Mouse (Mus musculus): ENCODE results near the gene Gstt3.

The Gstt3 gene

GRCm38 (mm10) chr10:75780769-75781578 lies at the start of gene Gstt3, which contains the start of gene Gm20441:
Gstt3 (minus strand) TSS chr10:75781414.
Gm20441 (minus strand) TSS chr10:75780954.
- DNase-seq, result peak; percentile 24

DNA sequence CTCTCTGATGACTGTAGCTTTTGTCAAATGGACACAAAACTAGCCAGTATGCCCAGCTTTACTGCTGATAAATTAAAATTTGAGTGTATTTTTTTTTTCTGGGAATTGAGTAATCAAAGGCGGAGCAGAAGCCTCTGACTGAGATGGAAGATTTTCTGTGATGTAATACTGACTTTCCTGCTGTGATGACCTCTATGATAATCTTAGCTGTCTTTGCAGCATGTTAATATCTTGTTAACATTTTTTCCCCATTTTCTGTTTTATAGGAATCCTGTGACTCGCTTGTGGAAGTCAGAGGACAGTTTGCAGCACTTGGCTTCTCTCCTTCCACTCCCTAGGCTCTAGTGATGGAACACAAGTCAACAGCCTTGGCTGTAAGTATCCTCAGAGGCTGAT lies 49.1 kb upstream of the Gstt3 start:
- no peak for DNase-seq

- no peak for DNase-seq
Observed at GRCm38 (mm10) chr10:75829529-75830274, 48.5 kb upstream of the Gstt3 start.

DNA sequence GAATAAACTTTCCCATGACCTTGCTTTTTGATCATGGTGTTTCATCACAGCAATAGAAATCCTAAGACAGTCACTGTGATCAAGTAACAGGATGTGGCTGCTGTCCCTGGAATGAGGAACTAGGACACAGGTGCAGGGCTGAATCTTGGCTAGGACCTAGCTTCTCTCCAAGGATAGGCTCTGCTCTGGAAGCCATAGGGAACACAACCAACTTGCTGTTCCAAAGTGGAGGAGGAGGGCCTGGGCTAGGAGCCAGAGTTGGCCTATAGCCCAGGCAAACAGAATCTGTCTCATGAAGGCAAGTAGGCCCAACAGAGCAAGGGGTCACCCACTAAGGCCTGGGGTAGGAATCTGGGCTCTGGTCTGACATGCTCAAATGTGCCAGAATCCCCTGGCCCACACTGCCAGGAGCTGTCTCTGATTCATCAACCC lies 47.3 kb upstream of the Gstt3 start:
- DNase-seq, result no peak

- no peak for DNase-seq
Observed at GRCm38 (mm10) chr10:75827668-75828360, 46.6 kb upstream of the Gstt3 start.

- DNase-seq, result no peak
Observed at GRCm38 (mm10) chr10:75824530-75824929, 43.3 kb upstream of the Gstt3 start.

DNA sequence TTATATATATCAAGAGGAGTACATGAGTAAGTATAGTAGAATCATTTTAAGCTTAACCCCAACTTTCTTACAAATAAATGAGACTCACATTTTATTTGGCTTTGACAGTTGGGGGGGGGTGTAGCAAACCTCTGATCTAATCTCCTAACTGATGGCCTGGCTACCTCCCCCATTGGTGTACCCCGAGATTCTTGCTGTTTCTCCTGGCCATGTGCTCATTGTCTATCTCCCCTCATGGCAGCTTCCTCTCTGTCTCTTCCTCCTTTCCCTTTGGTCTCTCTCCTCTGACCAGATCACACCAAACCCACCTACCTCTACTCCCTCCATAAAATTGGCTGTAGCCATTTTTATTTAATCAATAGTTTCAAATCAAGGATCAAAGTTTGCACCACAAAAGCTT lies 42.6 kb upstream of the Gstt3 start:
- DNase-seq, result no peak

DNA sequence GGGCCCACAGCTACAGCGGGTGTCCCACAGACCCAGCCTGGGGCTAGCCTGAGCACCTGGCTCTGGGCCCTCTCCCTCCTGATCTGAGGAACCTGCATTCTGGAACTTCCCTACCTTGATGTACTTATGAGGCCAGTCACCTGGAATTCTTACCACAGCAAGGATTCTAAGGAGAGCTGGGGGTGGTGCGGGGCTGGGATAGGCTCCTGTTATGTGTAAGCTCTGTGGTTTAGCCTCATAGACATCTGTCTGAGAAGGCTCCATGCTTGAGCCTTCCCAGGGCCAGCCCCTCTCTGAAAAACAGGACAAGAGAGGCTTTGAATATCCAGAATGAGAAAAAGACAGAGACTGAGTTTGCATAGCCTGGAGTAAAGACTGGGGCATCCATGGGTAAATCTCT lies 41.2 kb upstream of the Gstt3 start, which contains the start of gene Gstt4:
Gene Gstt4 (minus strand): TSS at position 101 of the 400 bp plus-strand sequence.
- DNase-seq, result no peak

DNA sequence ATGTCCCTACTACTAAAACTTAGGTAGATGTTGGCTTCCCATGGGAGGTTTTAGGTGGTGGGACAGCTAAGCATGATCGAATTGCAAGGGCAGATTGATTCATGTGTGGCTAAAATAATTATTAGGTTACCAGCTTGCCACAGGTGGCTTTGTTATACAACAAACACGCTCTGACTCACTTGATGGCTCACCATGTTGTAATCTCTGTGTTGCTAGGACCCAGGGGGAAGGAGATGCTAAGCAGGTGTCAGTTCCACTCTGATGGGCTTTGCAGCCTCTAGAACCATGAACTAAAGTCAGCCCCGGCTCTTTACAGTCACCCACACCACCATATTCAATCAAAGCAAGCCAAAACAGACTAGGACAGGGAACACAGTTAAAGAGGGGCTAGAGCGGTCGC lies 38.7 kb upstream of the Gstt3 start:
- DNase-seq, result no peak

GRCm38 (mm10) chr10:75818641-75819040 lies 37.4 kb upstream of the Gstt3 start:
- no peak for DNase-seq

DNA sequence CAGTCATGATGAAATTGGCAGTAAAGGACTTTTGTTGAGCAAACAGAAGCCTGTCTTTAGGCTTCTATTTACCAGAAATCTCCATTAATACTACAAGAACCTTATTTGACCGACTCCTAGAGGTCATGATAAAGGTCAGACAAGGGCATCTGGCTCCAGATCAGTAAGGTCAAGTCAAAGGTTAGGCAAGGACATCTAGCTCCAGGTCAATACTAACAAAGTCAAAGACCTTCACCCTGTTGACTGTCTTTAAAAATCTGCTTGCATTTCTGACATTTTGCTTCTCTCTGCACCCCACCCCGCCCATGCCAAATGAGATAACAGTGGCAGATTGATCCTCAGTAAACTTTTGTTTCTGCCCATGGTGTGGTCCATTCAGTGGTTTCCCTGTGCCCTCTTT lies 23.0 kb upstream of the Gstt3 start:
- no peak for DNase-seq

GRCm38 (mm10) chr10:75798176-75798696 lies 17.0 kb upstream of the Gstt3 start, which contains the start of gene Gstt1:
Gstt1 (minus strand) TSS chr10:75798584.
- DNase-seq, result no peak

DNA sequence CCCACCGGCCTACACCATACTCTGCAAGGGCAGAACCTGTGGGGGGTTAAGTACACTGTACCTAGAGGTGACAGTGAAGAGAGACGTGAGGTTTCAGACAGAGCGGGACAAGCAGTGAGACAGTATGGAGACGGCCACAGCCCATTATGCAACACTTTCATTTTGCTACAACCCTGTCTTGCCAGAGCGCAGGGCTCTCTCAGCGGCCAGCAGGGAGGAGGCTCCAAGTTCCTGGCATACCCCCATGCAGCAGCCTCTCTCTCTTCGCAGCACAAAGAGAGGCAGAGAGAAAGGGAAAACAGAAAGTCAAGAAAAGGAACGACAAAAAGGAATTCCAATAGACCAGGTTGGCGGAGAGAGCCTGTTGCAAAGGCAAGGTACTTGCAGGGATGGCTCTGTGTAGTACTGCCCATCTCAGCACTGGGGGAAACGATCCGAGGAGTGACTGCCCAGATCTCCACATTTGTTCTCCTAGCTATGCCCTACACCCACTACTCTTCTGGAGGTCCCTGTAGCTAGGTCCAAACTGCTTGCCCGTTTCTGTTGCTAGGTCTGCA lies 16.5 kb upstream of the Gstt3 start:
- no peak for DNase-seq

DNA sequence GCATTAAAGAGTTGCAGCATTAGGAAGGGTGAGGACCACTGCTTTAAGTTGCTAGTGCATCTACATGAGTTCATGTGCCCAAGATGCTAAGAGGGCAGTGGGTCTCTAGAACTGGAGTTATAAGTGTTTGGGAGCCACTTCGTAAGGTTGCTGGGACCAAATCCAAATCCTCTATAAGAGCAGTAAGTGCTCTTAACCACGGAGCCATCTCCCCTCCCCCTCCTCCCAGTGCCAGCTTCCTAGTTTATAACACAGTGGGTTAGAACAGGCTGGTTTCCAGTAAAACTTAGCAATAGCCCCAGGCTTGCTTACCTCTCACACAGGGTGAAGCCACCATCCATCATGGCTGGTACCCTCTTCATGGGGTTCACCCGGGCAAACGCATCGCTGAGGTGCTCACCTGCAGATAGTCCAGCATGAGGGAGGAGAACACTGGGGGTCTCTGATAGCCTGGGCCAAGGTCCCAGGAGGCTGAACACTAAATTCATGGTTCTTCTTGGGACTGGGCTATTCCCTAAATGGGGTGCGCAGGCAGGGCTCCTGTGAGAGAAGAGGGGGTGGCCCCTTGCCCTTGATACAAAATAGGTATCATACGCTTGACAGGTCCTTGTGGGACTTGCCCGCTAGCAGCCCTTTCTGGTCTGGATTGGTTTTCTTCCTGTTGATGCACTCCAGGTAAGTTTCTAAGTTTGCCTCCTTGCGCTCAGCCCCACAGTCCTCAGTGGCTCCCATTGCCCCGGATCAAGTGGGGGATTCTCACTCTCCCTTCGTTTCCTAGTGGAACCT lies 15.7 kb upstream of the Gstt3 start:
- no peak for DNase-seq

DNA sequence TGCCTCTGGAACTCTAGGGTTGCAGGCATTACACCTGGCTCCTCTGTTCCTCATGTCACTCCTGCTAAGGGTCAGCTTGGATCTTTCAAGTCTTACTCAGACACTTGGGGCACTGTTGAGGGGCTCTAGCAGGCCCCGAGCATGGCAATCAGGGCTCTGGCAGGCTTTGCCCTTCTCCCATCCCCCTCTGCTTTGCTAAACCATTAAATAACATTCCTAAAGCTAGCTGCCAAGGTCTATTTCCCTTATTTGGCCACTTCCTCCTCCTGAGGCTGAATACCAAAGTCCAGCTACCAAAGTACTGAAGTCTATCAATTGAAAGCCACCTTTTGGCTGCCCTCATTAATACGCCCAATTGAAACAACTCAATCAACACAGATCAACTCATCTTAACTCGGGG lies 13.7 kb upstream of the Gstt3 start:
- no peak for DNase-seq

- DNase-seq, result no peak
Observed at GRCm38 (mm10) chr10:75790773-75791172, 9.6 kb upstream of the Gstt3 start.

DNA sequence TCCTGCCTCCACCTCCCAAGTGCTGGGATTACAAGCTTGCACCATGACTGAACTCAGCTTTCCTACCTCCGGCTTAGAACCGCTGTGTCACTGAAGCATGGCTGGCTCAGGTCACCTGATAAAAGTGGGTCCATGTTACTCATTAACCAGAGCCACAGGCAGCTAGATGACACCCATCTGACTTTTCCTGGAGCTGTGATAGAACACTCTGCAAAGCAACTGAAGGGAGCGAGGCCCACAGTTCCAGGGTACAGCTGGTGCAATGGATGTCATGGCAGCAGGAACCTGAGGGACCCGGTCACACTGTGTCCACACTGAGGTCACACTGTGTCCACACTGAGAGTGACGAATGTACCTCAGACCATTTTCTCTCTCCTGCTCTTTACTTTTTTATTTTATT lies 8.6 kb upstream of the Gstt3 start:
- no peak for DNase-seq

DNA sequence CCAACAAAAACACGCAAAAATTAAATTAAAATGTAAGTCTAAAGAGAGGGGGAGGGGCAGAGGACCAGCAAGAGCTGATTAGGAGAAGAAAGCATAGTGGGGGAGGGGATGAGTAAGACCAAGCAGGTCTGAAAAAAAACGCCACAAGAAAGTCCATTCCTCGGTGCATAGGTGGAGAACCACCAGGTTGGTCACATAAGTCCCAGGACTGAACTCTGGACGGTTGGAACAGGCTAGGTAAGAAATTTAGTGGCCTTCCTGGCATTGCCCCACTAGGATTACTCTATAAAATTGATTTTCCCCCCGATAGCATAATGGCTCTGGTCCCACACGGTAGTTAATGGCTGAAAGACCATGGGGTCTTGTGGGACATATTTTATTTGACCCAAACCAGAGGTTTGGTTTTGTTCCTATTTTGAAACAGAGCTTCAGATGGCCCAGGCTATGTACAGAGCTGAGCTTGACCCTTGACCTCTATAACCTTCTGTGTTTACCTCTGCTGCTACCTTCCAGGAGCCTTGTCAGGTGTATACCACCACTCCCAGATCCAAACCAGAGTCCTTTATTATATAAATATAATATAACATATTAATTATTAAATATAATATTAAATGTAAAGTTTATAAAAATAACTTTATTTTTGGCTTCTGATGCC lies 8.0 kb upstream of the Gstt3 start:
- no peak for DNase-seq

- DNase-seq, result no peak
Observed at GRCm38 (mm10) chr10:75788277-75788676, 7.1 kb upstream of the Gstt3 start.

GRCm38 (mm10) chr10:75785442-75785841 lies 4.2 kb upstream of the Gstt3 start:
- DNase-seq, result no peak

Measured in thymus, postnatal 36 days (tissue).